Mouse (Mus musculus) lung, postnatal 0 days (tissue): ENCODE data around the gene Mrpl42.

ENCODE experiments used
- CTCF ChIP-seq: IDR thresholded peaks from 2 replicates; pipeline ENCODE4 v1.5.1; 2016; ENCODE audit warnings: antibody characterized with exemption, mild to moderate bottlenecking
- EP300 ChIP-seq: IDR thresholded peaks from 2 replicates; pipeline ENCODE4 v1.6.1; 2016; ENCODE audit warnings: antibody characterized with exemption, mild to moderate bottlenecking, control low read depth

DNA sequence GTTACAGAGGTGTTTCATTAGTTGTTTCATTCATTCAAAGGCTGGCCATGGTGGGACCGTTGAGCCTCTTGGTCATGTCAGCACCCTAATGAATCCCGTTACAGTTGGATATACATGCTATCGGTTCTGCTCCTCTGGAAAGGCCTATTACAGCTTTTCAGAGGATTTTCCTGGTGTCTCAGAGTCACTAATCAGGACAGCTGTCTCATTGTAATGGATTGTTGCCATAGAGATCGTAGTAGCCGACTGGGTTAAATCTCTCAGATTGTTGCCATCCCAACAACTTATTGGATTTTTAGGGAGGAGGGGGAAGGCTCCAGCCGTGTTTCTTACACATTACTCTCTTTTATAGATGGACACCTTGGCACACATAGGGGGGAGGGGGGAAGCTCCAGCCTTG lies 37.2 kb downstream of the Mrpl42 start:
- no peak for TF ChIP-seq CTCF
- no peak for TF ChIP-seq EP300
